Mouse (Mus musculus): ENCODE measurements around the gene Olfr1191-ps1. TPM values are rescaled to one million over a fixed set of nuclear protein-coding genes. Genes with fewer than 3 reads are reported as not detected.
"Not testable (repeated sequence)": the region's sequence is repeated elsewhere in the genome, so short reads cannot be mapped to it uniquely, and the experiment has no call there.

The Olfr1191-ps1 gene
- not detected in 2 replicates for total RNA-seq (2015)
- not detected in 2 replicates for total RNA-seq (2017)

GRCm38 (mm10) chr2:88640242-88640641, at the start of gene Olfr1191-ps1:
Gene Olfr1191-ps1 (plus strand): TSS chr2:88640542.
- ATAC-seq (replicated peaks; ENCODE audit: poor library complexity) = not testable (repeated sequence)

GRCm38 (mm10) chr2:88648209-88648608, 7.9 kb downstream of the Olfr1191-ps1 start, which contains the start of gene Olfr1192-ps1:
Gene Olfr1192-ps1 (plus strand): TSS chr2:88648509.
- ATAC-seq (replicated peaks; ENCODE audit: poor library complexity) = no peak

GRCm38 (mm10) chr2:88675328-88675727, 35.0 kb downstream of the Olfr1191-ps1 start, which contains the start of gene Olfr1193:
Gene Olfr1193 (plus strand): TSS chr2:88675628.
- ATAC-seq (replicated peaks; ENCODE audit: poor library complexity) = not testable (repeated sequence)

GRCm38 (mm10) chr2:88689087-88689486, 48.7 kb downstream of the Olfr1191-ps1 start, which contains the start of gene Olfr1195:
Gene Olfr1195 (minus strand): TSS chr2:88689187.
- ATAC-seq (replicated peaks; ENCODE audit: poor library complexity) = no peak

Other genes starting within 250 kb of the Olfr1191-ps1 start
- gene Olfr1179, start 234.1 kb upstream of the Olfr1191-ps1 start, total RNA-seq (2015) = not detected in 2 replicates
- not detected in 2 replicates for gene Olfr1179, start 234.1 kb upstream of the Olfr1191-ps1 start, total RNA-seq (2017)
- not detected in 2 replicates for gene Olfr1180, start 221.4 kb upstream of the Olfr1191-ps1 start, total RNA-seq (2015)
- not detected in 2 replicates for gene Olfr1180, start 221.4 kb upstream of the Olfr1191-ps1 start, total RNA-seq (2017)
- not detected in 2 replicates for gene Olfr1181, start 214.4 kb upstream of the Olfr1191-ps1 start, total RNA-seq (2015)
- not detected in 2 replicates for gene Olfr1181, start 214.4 kb upstream of the Olfr1191-ps1 start, total RNA-seq (2017)
- gene Gm13757, start 191.4 kb upstream of the Olfr1191-ps1 start, total RNA-seq (2015) = not detected in 2 replicates
- gene Gm13757, start 191.4 kb upstream of the Olfr1191-ps1 start, total RNA-seq (2017) = not detected in 2 replicates
- gene Olfr1183, start 185.7 kb upstream of the Olfr1191-ps1 start, total RNA-seq (2015) = not detected in 2 replicates
- gene Olfr1183, start 185.7 kb upstream of the Olfr1191-ps1 start, total RNA-seq (2017) = not detected in 2 replicates
- gene Olfr1184, start 156.9 kb upstream of the Olfr1191-ps1 start, total RNA-seq (2015) = not detected in 2 replicates
- not detected in 2 replicates for gene Olfr1184, start 156.9 kb upstream of the Olfr1191-ps1 start, total RNA-seq (2017)
- not detected in 2 replicates for gene Olfr1185-ps1, start 147.2 kb upstream of the Olfr1191-ps1 start, total RNA-seq (2015)
- not detected in 2 replicates for gene Olfr1185-ps1, start 147.2 kb upstream of the Olfr1191-ps1 start, total RNA-seq (2017)
- gene Olfr1186, start 122.0 kb upstream of the Olfr1191-ps1 start, total RNA-seq (2015) = not detected in 2 replicates
- not detected in 2 replicates for gene Olfr1186, start 122.0 kb upstream of the Olfr1191-ps1 start, total RNA-seq (2017)
- not detected in 2 replicates for gene Olfr1188, start 83.6 kb upstream of the Olfr1191-ps1 start, total RNA-seq (2015)
- gene Olfr1188, start 83.6 kb upstream of the Olfr1191-ps1 start, total RNA-seq (2017) = not detected in 2 replicates
- not detected in 2 replicates for gene Olfr1189, start 54.1 kb upstream of the Olfr1191-ps1 start, total RNA-seq (2015)
- not detected in 2 replicates for gene Olfr1189, start 54.1 kb upstream of the Olfr1191-ps1 start, total RNA-seq (2017)
- gene Olfr1192-ps1, start 8.0 kb downstream of the Olfr1191-ps1 start, total RNA-seq (2015) = not detected in 2 replicates
- not detected in 2 replicates for gene Olfr1192-ps1, start 8.0 kb downstream of the Olfr1191-ps1 start, total RNA-seq (2017)
- gene Olfr1193, start 35.1 kb downstream of the Olfr1191-ps1 start, total RNA-seq (2015) = not detected in 2 replicates
- gene Olfr1193, start 35.1 kb downstream of the Olfr1191-ps1 start, total RNA-seq (2017) = not detected in 2 replicates
- gene Olfr1195, start 48.6 kb downstream of the Olfr1191-ps1 start, total RNA-seq (2015) = not detected in 2 replicates
- gene Olfr1195, start 48.6 kb downstream of the Olfr1191-ps1 start, total RNA-seq (2017) = not detected in 2 replicates
- gene Olfr1196, start 64.1 kb downstream of the Olfr1191-ps1 start, total RNA-seq (2015) = not detected in 2 replicates
- not detected in 2 replicates for gene Olfr1196, start 64.1 kb downstream of the Olfr1191-ps1 start, total RNA-seq (2017)
- gene Olfr1197, start 91.8 kb downstream of the Olfr1191-ps1 start, total RNA-seq (2015) = not detected in 2 replicates
- gene Olfr1197, start 91.8 kb downstream of the Olfr1191-ps1 start, total RNA-seq (2017) = not detected in 2 replicates
- not detected in 2 replicates for gene Olfr1198, start 110.8 kb downstream of the Olfr1191-ps1 start, total RNA-seq (2015)
- gene Olfr1198, start 110.8 kb downstream of the Olfr1191-ps1 start, total RNA-seq (2017) = not detected in 2 replicates
- not detected in 2 replicates for gene Olfr1199, start 119.9 kb downstream of the Olfr1191-ps1 start, total RNA-seq (2015)
- not detected in 2 replicates for gene Olfr1199, start 119.9 kb downstream of the Olfr1191-ps1 start, total RNA-seq (2017)
- gene Olfr1200, start 129.9 kb downstream of the Olfr1191-ps1 start, total RNA-seq (2015) = not detected in 2 replicates
- gene Olfr1200, start 129.9 kb downstream of the Olfr1191-ps1 start, total RNA-seq (2017) = not detected in 2 replicates
- gene Olfr1201, start 152.5 kb downstream of the Olfr1191-ps1 start, total RNA-seq (2015) = not detected in 2 replicates
- not detected in 2 replicates for gene Olfr1201, start 152.5 kb downstream of the Olfr1191-ps1 start, total RNA-seq (2017)
- gene Olfr1202, start 174.0 kb downstream of the Olfr1191-ps1 start, total RNA-seq (2015) = not detected in 2 replicates
- gene Olfr1202, start 174.0 kb downstream of the Olfr1191-ps1 start, total RNA-seq (2017) = not detected in 2 replicates
- not detected in 2 replicates for gene Olfr1205, start 189.2 kb downstream of the Olfr1191-ps1 start, total RNA-seq (2015)
- gene Olfr1205, start 189.2 kb downstream of the Olfr1191-ps1 start, total RNA-seq (2017) = not detected in 2 replicates
- not detected in 2 replicates for gene Olfr1204, start 208.8 kb downstream of the Olfr1191-ps1 start, total RNA-seq (2015)
- gene Olfr1204, start 208.8 kb downstream of the Olfr1191-ps1 start, total RNA-seq (2017) = not detected in 2 replicates
- gene Olfr1206, start 222.7 kb downstream of the Olfr1191-ps1 start, total RNA-seq (2015) = not detected in 2 replicates
- gene Olfr1206, start 222.7 kb downstream of the Olfr1191-ps1 start, total RNA-seq (2017) = not detected in 2 replicates

All from megakaryocyte progenitor cell, adult 5-6 weeks (primary cell).